Mouse (Mus musculus) MEL (cell line): Measurements from ENCODE around the gene Dhdh. TPM values are rescaled to one million over a fixed set of nuclear protein-coding genes. Genes with fewer than 3 reads are reported as not detected.

Experiments
- DNase-seq: peaks from one replicate; pipeline ENCODE4 v3.0.0; 2011; ENCODE audit warnings: low read depth, low spot score
- H3K27ac ChIP-seq: 2 replicates; pipeline ENCODE4 v1.5.1; 2012; ENCODE audit warnings: low read depth, mild to moderate bottlenecking, control low read depth, low read length, moderate library complexity; ENCODE audit not compliant: control insufficient read depth
- H3K27me3 ChIP-seq, 2 experiments: fragments of 150-350 bp in 1 of 2; sonication (generic) in 1 of 2; 2 replicates each; pipeline ENCODE4 v1.6.1; 2012; ENCODE audit warnings: low read length in 2 of 2, mild to moderate bottlenecking in 2 of 2, improper control_type of control experiment in 1 of 2, moderate library complexity in 1 of 2; ENCODE audit not compliant: insufficient read depth in 2 of 2, control insufficient read depth in 1 of 2
- H3K36me3 ChIP-seq, 2 experiments: 2 replicates each; pipeline ENCODE4 v1.6.1; 2012 to 2014; ENCODE audit warnings: low read length in 2 of 2, improper control_type of control experiment in 1 of 2, inconsistent platforms in 1 of 2, mild to moderate bottlenecking in 1 of 2; ENCODE audit not compliant: insufficient read depth in 2 of 2, control insufficient read depth in 1 of 2
- H3K4me1 ChIP-seq, 2 experiments: fragments of 150-350 bp in 1 of 2; sonication (generic) in 1 of 2; 2 replicates each; pipeline ENCODE4 v1.6.1; 2012; ENCODE audit warnings: low read length in 2 of 2, improper control_type of control experiment in 1 of 2, mild to moderate bottlenecking in 1 of 2; ENCODE audit not compliant: insufficient read depth in 2 of 2, control insufficient read depth in 1 of 2
- H3K4me3 ChIP-seq, 2 experiments: fragments of 150-350 bp in 1 of 2; sonication (generic) in 1 of 2; 2 replicates each; pipeline ENCODE4 v1.5.1; 2012; ENCODE audit warnings: low read depth in 2 of 2, low read length in 2 of 2, mild to moderate bottlenecking in 2 of 2, moderate library complexity in 2 of 2, control low read depth in 1 of 2, improper control_type of control experiment in 1 of 2; ENCODE audit not compliant: control insufficient read depth in 1 of 2, insufficient read depth in 1 of 2
- H3K79me2 ChIP-seq: 2 replicates; pipeline ENCODE4 v1.6.1; 2012; ENCODE audit warnings: mild to moderate bottlenecking, low read length, moderate library complexity; ENCODE audit not compliant: control insufficient read depth, poor library complexity, insufficient read depth
- H3K9ac ChIP-seq: 2 replicates; pipeline ENCODE4 v1.6.1; 2012; ENCODE audit warnings: low read depth, mild to moderate bottlenecking, control low read depth, low read length, moderate library complexity; ENCODE audit not compliant: control insufficient read depth, poor library complexity, severe bottlenecking
- H3K9me3 ChIP-seq: fragments of 150-350 bp; sonication (generic); replicated peaks from 2 replicates; pipeline ENCODE4 v1.6.1; 2012; ENCODE audit warnings: mild to moderate bottlenecking, low read length, improper control_type of control experiment, moderate library complexity; ENCODE audit not compliant: insufficient read depth
- CHD2 ChIP-seq: IDR thresholded peaks from 2 replicates; pipeline ENCODE4 v1.6.1; 2011; ENCODE audit warnings: low read length, improper control_type of control experiment
- CTCF ChIP-seq, 3 experiments: IDR thresholded peaks in 2 of 3; conservative IDR thresholded peaks in 1 of 3; 2 replicates each; pipeline ENCODE4 v1.5.1; 2011 to 2012; ENCODE audit warnings: low read length in 3 of 3, low read depth in 2 of 3, mild to moderate bottlenecking in 2 of 3, improper control_type of control experiment in 1 of 3, inconsistent platforms in 1 of 3, mixed read lengths in 1 of 3, moderate library complexity in 1 of 3; ENCODE audit not compliant: control insufficient read depth in 1 of 3, insufficient read depth in 1 of 3, poor library complexity in 1 of 3, severe bottlenecking in 1 of 3
- ELF1 ChIP-seq: IDR thresholded peaks from 2 replicates; pipeline ENCODE4 v1.6.1; 2014; ENCODE audit warnings: low read depth, mild to moderate bottlenecking, inconsistent platforms, low read length, improper control_type of control experiment, moderate library complexity
- ETS1 ChIP-seq: IDR thresholded peaks from 2 replicates; pipeline ENCODE4 v1.6.1; 2012; ENCODE audit warnings: low read depth, mild to moderate bottlenecking, inconsistent platforms, low read length, improper control_type of control experiment, moderate library complexity
- GABPA ChIP-seq: IDR thresholded peaks from 2 replicates; pipeline ENCODE4 v1.6.1; 2012; ENCODE audit warnings: low read depth, mild to moderate bottlenecking, inconsistent platforms, low read length, improper control_type of control experiment, moderate library complexity
- GATA1 ChIP-seq: IDR thresholded peaks from 2 replicates; pipeline ENCODE4 v1.6.1; 2011; ENCODE audit warnings: low read depth, low read length, improper control_type of control experiment
- HCFC1 ChIP-seq: IDR thresholded peaks from 2 replicates; pipeline ENCODE4 v1.6.1; 2012; ENCODE audit warnings: low read depth, mild to moderate bottlenecking, inconsistent platforms, low read length, improper control_type of control experiment, moderate library complexity
- MAFK ChIP-seq: IDR thresholded peaks from 2 replicates; pipeline ENCODE4 v1.6.1; 2011; ENCODE audit warnings: low read depth, mild to moderate bottlenecking, low read length, improper control_type of control experiment, borderline replicate concordance
- MAX ChIP-seq: IDR thresholded peaks from 2 replicates; pipeline ENCODE4 v1.6.1; 2011; ENCODE audit warnings: low read length, improper control_type of control experiment
- MAZ ChIP-seq: IDR thresholded peaks from 2 replicates; pipeline ENCODE4 v1.6.1; 2012; ENCODE audit warnings: low read depth, mild to moderate bottlenecking, inconsistent platforms, low read length, improper control_type of control experiment
- MEF2A ChIP-seq: IDR thresholded peaks from 2 replicates; pipeline ENCODE4 v1.6.1; 2014; ENCODE audit warnings: low read depth, mild to moderate bottlenecking, inconsistent platforms, low read length, improper control_type of control experiment; ENCODE audit not compliant: poor library complexity, insufficient replicate concordance, severe bottlenecking; ENCODE audit errors: extremely low read depth
- MYB ChIP-seq: IDR thresholded peaks from 2 replicates; pipeline ENCODE4 v1.6.1; 2011; ENCODE audit warnings: mild to moderate bottlenecking, low read depth, low read length, improper control_type of control experiment
- NELFE ChIP-seq: IDR thresholded peaks from 2 replicates; pipeline ENCODE4 v1.6.1; 2011; ENCODE audit warnings: low read depth, low read length, improper control_type of control experiment
- POLR2AphosphoS2 ChIP-seq: IDR thresholded peaks from 2 replicates; pipeline ENCODE4 v1.6.1; 2011; ENCODE audit warnings: low read length, improper control_type of control experiment
- RAD21 ChIP-seq: IDR thresholded peaks from 2 replicates; pipeline ENCODE4 v1.6.1; 2011; ENCODE audit warnings: mild to moderate bottlenecking, low read depth, low read length, improper control_type of control experiment
- RCOR1 ChIP-seq: IDR thresholded peaks from 2 replicates; pipeline ENCODE4 v1.6.1; 2012; ENCODE audit warnings: low read depth, mild to moderate bottlenecking, inconsistent platforms, low read length, improper control_type of control experiment
- SIN3A ChIP-seq: IDR thresholded peaks from 2 replicates; pipeline ENCODE4 v1.6.1; 2012; ENCODE audit warnings: low read length, improper control_type of control experiment, inconsistent platforms
- SMC3 ChIP-seq: IDR thresholded peaks from 2 replicates; pipeline ENCODE4 v1.6.1; 2011; ENCODE audit warnings: low read depth, low read length, improper control_type of control experiment
- TBP ChIP-seq: IDR thresholded peaks from 2 replicates; pipeline ENCODE4 v1.8.0; 2011; ENCODE audit warnings: low read depth, low read length, improper control_type of control experiment
- UBTF ChIP-seq: IDR thresholded peaks from 2 replicates; pipeline ENCODE4 v1.6.1; 2012; ENCODE audit warnings: low read depth, mild to moderate bottlenecking, inconsistent platforms, low read length, improper control_type of control experiment, moderate library complexity, borderline replicate concordance; ENCODE audit not compliant: insufficient read depth
- USF1 ChIP-seq: IDR thresholded peaks from 2 replicates; pipeline ENCODE4 v1.6.1; 2014; ENCODE audit warnings: low read depth, mild to moderate bottlenecking, inconsistent platforms, low read length, improper control_type of control experiment, moderate library complexity
- USF2 ChIP-seq, 2 experiments: IDR thresholded peaks; 2 replicates each; pipeline ENCODE4 v1.6.1; 2011 to 2012; ENCODE audit warnings: improper control_type of control experiment in 2 of 2, low read length in 2 of 2, borderline replicate concordance in 1 of 2, inconsistent platforms in 1 of 2, low read depth in 1 of 2, mild to moderate bottlenecking in 1 of 2; ENCODE audit not compliant: insufficient read depth in 1 of 2
- ZC3H11A ChIP-seq: IDR thresholded peaks from 2 replicates; pipeline ENCODE4 v1.6.1; 2012; ENCODE audit warnings: low read depth, mild to moderate bottlenecking, inconsistent platforms, low read length, improper control_type of control experiment
- ZMIZ1 ChIP-seq: IDR thresholded peaks from 2 replicates; pipeline ENCODE4 v1.6.1; 2012; ENCODE audit warnings: low read depth, mild to moderate bottlenecking, inconsistent platforms, low read length, improper control_type of control experiment, moderate library complexity
- ZNF384 ChIP-seq: IDR thresholded peaks from 2 replicates; pipeline ENCODE4 v1.6.1; 2012; ENCODE audit warnings: low read depth, mild to moderate bottlenecking, inconsistent platforms, low read length, improper control_type of control experiment
- polyA plus RNA-seq, 2 experiments: library from polyadenylated mRNA; stranded (reverse) in 1 of 2; unstranded in 1 of 2; fragments of >175 nt in 1 of 2; fragments of >200 nt in 1 of 2; gene quantifications; 2 replicates each; pipeline versions ENCODE4 v1.2.1 to v1.2.4; 2012; ENCODE audit warnings: low replicate concordance in 2 of 2, low read depth in 1 of 2; ENCODE audit not compliant: insufficient read length in 2 of 2, insufficient read depth in 1 of 2, missing spikeins in 1 of 2
- total RNA-seq: library from RNA; depleted of rRNA; stranded (reverse); fragments of 300-350 nt; gene quantifications from 2 replicates; pipeline ENCODE4 v1.2.3, GENCODE M21; 2012

Dhdh gene
- total and polyA plus RNA-seq, 3 experiments: 0.08 to 1.6 TPM; not detected in 1

GRCm38 (mm10) chr7:45454971-45455370, 33.6 kb downstream of the Dhdh start:
- Histone ChIP-seq H3K9me3 (no peaks in the 10 kb centered on the region), H3K27me3 (no peaks in the 10 kb centered on the region), H3K36me3 (peaks cover 8 to 10% of the 10 kb centered on the region in 2 experiments)
- TF ChIP-seq USF1 (no peak), UBTF (no peak), ETS1 (no peak), ZNF384 (no peak), MEF2A (no peak), TBP (no peak), CHD2 (no peak), GABPA (no peak), MYB (no peak), RCOR1 (no peak), MAZ (no peak), POLR2AphosphoS2 (no peak), ELF1 (no peak), MAX (no peak), ZMIZ1 (no peak), HCFC1 (no peak), MAFK (no peak)
- TF ChIP-seq, all 39 proteins: peak for 0
- Histone ChIP-seq H3K4me3 (no peak overlapping the region), H3K9ac (no peak overlapping the region), H3K27ac (no peak overlapping the region), H3K79me2 (peaks cover 19% of the 10 kb centered on the region), H3K4me1 (peaks cover 0 to 13% of the 10 kb centered on the region in 2 experiments; a peak in 3 of 4 replicates)
- DNase-seq: no peak

GRCm38 (mm10) chr7:45451344-45451982, 37.1 kb downstream of the Dhdh start:
- H3K36me3 ChIP-seq: peaks cover 0 to 3% of the 10 kb centered on the region in 2 experiments; a peak in 1 of 4 replicates
- H3K9ac ChIP-seq: no peak overlapping the region

More at GRCm38 (mm10) chr7:45451344-45451982, 37.1 kb downstream of the Dhdh start:
- peak; percentile 85 for DNase-seq
- Histone ChIP-seq H3K4me1 (0 out of 4 replicates have a peak, but pooled peaks cover 0 to under 1% of the 10 kb centered on the region in 2 experiments), H3K9me3 (no peaks in the 10 kb centered on the region), H3K4me3 (no peak overlapping the region), H3K27me3 (no peaks in the 10 kb centered on the region), H3K27ac (no peak overlapping the region), H3K79me2 (no peaks in the 10 kb centered on the region)
- TF ChIP-seq GATA1 (no peak), SMC3 (peak; percentile 91), NELFE (no peak), USF2 (IDR thresholded peaks at IDR 0.05; ENCODE audit: borderline replicate concordance in 1 of 2, insufficient read depth in 1 of 2, low read depth in 1 of 2, low read length in 2 of 2) (no peak), MAZ (0 out of 2 replicates have a peak, but pooled peaks have one; percentile 50), SIN3A (peak; percentile 30; the same call in 1 of the 2 replicates), ZC3H11A (peak; percentile 70), RAD21 (peak; percentile 70), CTCF (IDR thresholded peaks at IDR 0.05 in 2 of 3, conservative IDR thresholded peaks at IDR 0.05 in 1 of 3; ENCODE audit: control insufficient read depth in 1 of 3, insufficient read depth in 1 of 3, low read depth in 2 of 3, low read length in 3 of 3, poor library complexity in 1 of 3, severe bottlenecking in 1 of 3) (peak; percentile 90 to 92 (median 91))
